Mouse (Mus musculus): Measurements from ENCODE around the gene Krtap1-5. TPM values are rescaled to one million over a fixed set of nuclear protein-coding genes. Genes with fewer than 3 reads are reported as not detected.
"Not testable (repeated sequence)": the region's sequence is repeated elsewhere in the genome, so short reads cannot be mapped to it uniquely, and the experiment has no call there.

Gene Krtap1-5
- total RNA-seq (2021), result not detected
- long read RNA-seq, experiment 1, result 0 reads
- long read RNA-seq, experiment 2, result 0 reads

DNA sequence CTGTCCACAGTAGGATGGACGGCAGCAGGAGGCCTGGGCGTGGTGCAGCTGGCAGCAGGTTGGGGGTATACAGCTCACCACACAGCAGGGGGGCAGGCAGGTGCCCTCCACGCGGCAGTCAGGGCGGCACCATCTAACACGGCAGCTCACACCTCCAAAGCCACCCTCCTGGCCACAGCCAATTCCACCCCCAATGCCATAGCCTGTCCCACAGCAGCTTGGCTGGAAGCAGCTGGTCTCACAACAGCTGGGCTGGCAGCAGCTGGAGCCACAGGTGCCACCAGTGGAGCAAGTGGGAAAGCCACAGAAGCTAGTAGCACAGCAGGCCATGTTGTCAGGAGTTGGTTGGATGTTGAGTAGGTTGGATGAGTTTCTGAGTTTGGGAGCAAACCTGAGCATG, at the start of gene Krtap1-5:
TSS of gene Krtap1-5 (minus strand) at position 381 of the 400 bp plus-strand sequence.
- DNase-seq (ENCODE audit: low spot score in 2 of 2), result no peak

DNA sequence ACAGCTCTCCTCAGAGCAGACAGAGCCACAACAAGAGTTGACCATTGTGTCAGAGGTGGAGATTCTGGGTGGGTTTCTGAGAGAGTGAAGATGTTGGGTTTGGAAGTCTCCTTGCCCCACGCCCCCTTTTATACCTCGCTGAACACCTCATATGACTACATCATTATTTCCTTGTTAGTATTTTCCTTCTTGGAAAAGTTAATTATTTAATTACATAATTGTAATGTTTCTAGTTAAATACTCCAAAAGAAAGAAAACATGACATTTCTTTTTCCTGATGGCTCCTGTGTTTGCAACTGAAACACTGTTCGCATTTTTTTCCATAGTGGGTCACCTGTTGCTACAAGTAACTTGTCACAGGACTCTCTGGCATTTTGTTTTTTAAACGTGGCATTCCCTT, 47.3 kb upstream of the Krtap1-5 start, which contains the start of gene Krtap4-1:
TSS of gene Krtap4-1 (minus strand) at position 101 of the 400 bp plus-strand sequence.
- DNase-seq (ENCODE audit: low spot score in 2 of 2), result no peak

- no peak for DNase-seq (ENCODE audit: low spot score in 2 of 2)
These were observed 39.5 kb upstream of the Krtap1-5 start, which contains the start of gene Gm11562 for GRCm38 (mm10) chr11:99620335-99620734. Gm11562 (minus strand) TSS chr11:99620435.

DNA sequence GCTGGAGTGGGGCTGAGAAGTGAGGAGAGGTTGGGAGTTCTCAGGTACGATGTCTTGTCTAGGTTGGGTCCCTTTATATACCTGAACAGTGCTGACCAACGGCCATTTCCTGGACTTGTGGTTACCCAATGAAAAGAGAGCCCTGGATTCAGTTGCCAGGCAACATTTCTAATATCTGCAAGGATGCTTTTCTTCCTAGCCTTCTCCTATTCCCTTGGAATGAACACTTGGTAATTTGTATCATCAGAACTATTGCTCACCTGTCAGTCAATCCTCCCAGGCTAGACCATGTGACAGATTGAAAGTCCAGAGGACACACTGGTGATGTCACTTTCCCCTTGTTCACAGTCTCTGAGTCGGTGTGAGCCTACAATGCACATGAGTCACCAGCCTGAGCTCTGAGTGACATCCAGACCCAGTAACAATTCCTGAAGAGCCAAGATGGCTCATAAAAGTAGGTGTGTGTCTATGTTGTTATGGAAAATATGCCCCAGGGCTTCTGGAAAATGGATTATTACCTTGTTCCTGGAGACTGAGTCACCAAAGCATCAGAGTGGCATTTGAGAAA, 34.1 kb upstream of the Krtap1-5 start, which contains the start of gene Krtap2-4:
TSS of gene Krtap2-4 (minus strand) at position 51 of the 568 bp plus-strand sequence.
- no peak for DNase-seq (ENCODE audit: low spot score in 2 of 2)

DNA sequence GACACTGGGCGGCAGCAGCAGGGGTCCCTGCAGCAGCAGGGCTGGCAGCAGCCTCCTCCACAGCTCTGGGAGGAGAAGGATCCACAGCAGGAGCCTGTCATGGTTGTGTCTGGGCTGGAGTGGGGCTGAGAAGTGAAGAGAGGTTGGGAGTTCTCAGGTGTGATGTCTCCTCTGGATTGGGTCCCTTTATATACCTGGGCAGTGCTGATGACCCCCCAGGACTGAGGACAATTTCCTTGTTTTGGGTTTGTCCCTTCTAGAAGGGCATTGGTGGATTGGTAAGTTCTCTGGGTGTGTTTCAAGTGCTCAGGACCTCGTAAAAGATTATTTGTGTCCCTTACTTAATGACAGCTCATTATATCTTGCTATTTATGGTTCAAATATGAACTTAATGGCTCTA, 29.3 kb upstream of the Krtap1-5 start, which contains the start of gene Gm11937:
TSS of gene Gm11937 (minus strand) at position 101 of the 400 bp plus-strand sequence.
- not testable (repeated sequence) for DNase-seq (ENCODE audit: low spot score in 2 of 2)

GRCm38 (mm10) chr11:99609126-99609525, 28.3 kb upstream of the Krtap1-5 start:
- DNase-seq (ENCODE audit: low spot score in 2 of 2), result no peak

DNA sequence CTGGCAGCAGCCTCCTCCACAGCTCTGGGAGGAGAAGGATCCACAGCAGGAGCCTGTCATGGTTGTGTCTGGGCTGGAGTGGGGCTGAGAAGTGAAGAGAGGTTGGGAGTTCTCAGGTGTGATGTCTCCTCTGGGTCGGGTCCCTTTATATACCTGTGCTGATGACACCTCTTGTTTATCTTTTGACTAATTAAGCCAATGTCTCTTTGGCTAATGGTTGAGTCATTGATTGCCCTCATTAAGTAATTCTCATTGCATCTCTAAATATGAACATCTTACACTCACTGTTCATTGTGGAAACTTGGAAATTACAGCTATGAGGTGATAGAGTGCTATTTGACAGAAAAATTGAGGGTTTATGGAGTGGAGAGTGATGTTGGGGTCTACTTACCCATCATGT, 22.4 kb upstream of the Krtap1-5 start, which contains the start of gene Gm11938:
TSS of gene Gm11938 (minus strand) at position 101 of the 400 bp plus-strand sequence.
- not testable (repeated sequence) for DNase-seq (ENCODE audit: low spot score in 2 of 2)

DNA sequence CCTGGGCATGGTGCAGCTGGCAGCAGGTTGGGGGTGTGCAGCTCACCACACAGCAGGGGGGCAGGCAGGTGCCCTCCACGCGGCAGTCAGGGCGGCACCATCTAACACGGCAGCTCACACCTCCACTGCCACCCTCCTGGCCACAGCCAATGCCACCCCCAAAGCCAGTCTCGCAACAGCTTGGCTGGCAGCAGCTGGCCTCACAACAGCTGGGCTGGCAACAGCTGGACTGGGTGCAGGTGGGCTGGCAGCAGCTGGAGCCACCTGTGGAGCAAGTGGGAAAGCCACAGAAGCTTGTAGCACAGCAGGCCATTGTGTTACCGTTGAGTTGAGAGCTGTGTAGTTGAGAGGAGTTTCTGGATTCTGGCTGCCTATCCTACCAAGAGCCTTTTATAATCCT, 16.9 kb upstream of the Krtap1-5 start, which contains the start of gene Krtap9-3:
TSS of gene Krtap9-3 (minus strand) at position 364 of the 400 bp plus-strand sequence.
- not testable (repeated sequence) for DNase-seq (ENCODE audit: low spot score in 2 of 2)

GRCm38 (mm10) chr11:99590981-99591380, 10.2 kb upstream of the Krtap1-5 start, which contains the start of gene Krtap1-3:
Krtap1-3 (minus strand) TSS chr11:99591339.
- DNase-seq (ENCODE audit: low spot score in 2 of 2), result no peak

GRCm38 (mm10) chr11:99585096-99585495, 4.3 kb upstream of the Krtap1-5 start:
- no peak for DNase-seq (ENCODE audit: low spot score in 2 of 2)

GRCm38 (mm10) chr11:99583245-99583704, 2.5 kb upstream of the Krtap1-5 start, which contains the start of gene Krtap1-4:
Krtap1-4 (minus strand) TSS chr11:99583654.
- no peak for DNase-seq (ENCODE audit: low spot score in 2 of 2)

DNA sequence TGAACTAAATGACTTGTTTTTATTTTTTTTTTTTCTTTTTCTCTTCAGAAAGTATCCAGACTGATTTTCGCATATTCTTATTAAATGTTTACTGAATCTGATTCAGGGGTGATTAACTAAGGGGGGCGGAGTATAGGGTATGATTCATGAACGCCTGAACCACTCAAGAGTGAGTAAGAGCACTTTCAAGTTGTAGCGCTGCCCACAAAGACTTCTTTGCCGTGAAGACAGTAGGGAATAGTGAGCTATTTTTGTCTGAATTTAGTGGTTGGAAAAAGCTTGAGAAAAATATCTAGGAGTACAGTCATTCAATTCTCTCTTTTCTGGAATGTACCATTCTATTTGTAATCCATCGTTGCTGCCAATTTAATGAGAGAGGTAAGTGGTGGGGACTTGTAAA, 748 bp upstream of the Krtap1-5 start:
- no peak for DNase-seq (ENCODE audit: low spot score in 2 of 2)

DNA sequence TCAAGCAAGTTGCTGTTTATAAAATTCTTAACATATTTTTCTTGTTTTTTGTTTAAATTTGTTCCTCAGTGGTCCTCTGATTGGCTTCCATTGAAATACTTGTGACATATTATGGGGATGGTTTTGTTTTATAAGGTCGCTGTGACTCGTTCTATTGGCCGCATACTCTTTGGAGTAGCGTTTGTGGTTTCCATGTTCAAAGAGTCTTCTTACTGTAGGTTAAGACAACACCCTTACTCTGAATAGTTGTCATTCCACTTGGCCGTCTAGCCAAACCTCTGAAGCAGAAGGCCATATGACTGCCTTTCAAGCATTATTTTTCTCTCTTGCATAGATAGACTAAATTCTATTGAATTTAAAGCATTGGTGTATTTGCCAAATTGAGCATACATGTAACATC, 235 bp upstream of the Krtap1-5 start:
- no peak for DNase-seq (ENCODE audit: low spot score in 2 of 2)

GRCm38 (mm10) chr11:99574106-99574505, 6.7 kb downstream of the Krtap1-5 start:
- peak; percentile 59 to 61 for DNase-seq (ENCODE audit: low spot score in 2 of 2)

DNA sequence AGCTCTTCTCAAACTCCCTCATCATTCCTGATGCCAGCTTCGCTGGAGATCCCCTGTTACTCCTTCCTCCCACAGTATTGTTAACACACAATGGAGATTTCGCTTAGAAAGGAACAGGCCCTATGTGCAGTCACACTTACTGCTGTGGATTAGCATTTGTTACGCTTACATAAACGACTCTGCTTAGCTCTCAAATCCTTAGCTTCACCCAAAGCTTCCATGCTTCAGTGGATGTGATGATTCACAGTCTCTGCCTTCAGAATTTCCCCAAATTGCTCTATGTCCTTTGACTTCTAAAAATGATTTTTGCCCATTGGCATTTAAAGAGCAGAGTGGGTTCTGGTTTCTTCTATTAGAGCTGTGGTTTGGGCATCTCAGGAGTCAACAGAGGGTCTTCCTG, 7.7 kb downstream of the Krtap1-5 start:
- DNase-seq (ENCODE audit: low spot score in 2 of 2), result no peak

DNA sequence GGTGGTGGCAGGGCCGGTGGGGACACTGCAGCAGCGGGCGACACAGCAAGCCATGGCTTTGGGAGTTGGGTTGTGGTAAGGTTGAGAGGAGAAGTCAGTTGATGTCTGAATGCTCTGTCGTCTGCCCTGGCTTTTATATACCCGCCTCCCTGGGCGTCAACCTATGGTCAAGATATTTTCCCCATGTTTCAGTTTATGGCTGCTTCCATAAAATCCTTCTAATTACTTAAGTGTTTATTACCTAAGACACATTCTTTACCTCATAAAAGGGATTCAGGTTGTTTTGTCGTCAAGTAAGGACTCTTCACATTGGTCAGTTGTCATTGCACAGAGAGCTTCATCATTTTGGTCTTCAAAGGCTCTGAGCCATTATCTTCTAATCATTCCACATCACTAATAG, 14.3 kb downstream of the Krtap1-5 start, which contains the start of gene Krtap3-1:
TSS of gene Krtap3-1 (minus strand) at position 101 of the 400 bp plus-strand sequence.
- DNase-seq (ENCODE audit: low spot score in 2 of 2), result no peak

DNA sequence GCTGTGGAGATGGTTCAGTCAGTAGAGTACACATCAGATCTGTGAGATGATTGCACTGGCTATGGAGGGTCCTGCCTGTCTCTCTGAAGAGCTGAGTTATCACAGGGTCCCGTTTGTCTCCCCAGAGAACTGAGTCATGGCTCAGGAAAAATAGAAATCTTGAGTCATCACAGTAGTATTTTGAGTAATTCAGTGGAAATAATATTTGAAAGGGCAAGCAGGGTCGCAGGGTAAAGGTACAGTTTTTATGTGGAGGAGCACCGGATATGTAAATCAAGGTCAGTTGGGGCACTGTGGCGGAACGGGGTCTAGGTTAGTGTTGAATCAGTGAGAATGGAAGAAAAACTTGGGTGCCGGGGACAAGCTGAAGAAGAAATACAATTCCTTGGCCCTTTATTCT, 18.2 kb downstream of the Krtap1-5 start:
- no peak for DNase-seq (ENCODE audit: low spot score in 2 of 2)

- DNase-seq (ENCODE audit: low spot score in 2 of 2), result no peak
These were observed 21.4 kb downstream of the Krtap1-5 start, which contains the start of gene Gm11939 for GRCm38 (mm10) chr11:99559366-99559765. Gm11939 (minus strand) TSS chr11:99559466.

- DNase-seq (ENCODE audit: low spot score in 2 of 2), result no peak
These were observed 22.7 kb downstream of the Krtap1-5 start for GRCm38 (mm10) chr11:99557976-99558745.

DNA sequence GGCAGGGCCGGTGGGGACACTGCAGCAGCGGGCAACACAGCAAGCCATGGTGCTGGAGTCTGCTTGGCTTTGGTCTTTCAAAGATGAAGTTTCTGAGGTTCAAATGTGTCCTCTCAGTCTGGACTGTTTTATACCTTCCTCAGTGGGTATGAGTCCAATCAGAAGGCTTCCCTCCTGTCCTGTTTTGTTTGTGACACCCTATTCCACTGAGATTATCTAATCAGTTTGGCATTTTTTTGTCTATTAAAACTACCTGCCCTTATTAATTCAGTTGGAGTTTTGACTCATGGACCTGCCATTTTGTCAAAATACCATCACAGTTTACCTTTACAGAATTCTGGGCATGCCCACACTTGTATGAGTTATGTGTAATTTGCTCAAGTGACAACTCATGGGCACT, 24.1 kb downstream of the Krtap1-5 start, which contains the start of gene Krtap3-2:
TSS of gene Krtap3-2 (minus strand) at position 101 of the 400 bp plus-strand sequence.
- no peak for DNase-seq (ENCODE audit: low spot score in 2 of 2)

DNA sequence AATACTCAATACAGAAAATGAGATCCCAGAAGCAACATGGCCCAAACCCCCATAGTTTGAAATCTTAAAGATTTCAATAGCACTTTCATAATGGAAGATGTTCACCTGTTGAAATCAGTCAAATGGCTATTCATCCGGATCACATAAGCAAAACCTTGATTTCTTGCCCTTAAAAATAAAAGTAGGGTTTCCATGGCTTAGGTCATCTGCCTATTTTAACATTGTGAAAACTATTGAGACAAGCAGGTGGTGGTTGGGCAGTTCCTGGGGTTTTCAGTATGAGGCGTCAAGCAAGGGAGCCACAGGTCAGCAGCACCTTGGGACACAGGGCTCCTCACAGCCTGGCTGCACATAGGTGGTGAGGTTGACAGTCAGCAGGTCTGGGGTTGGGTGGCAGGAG, 24.6 kb downstream of the Krtap1-5 start:
- no peak for DNase-seq (ENCODE audit: low spot score in 2 of 2)
